Mouse (Mus musculus) urinary bladder, postnatal 25 days (tissue): ENCODE data around the gene Pax5.

Experiments used
- DNase-seq: peaks from one replicate; pipeline ENCODE4 v3.0.0; 2022; ENCODE audit warnings: low spot score

Pax5 gene

GRCm38 (mm10) chr4:44544495-44544894 is 165.8 kb downstream of the Pax5 start:
- no peak for DNase-seq

GRCm38 (mm10) chr4:44543880-44544279 is 166.4 kb downstream of the Pax5 start:
- DNase-seq: no peak

- DNase-seq: no peak
Measured at GRCm38 (mm10) chr4:44542101-44542500, 168.2 kb downstream of the Pax5 start.

- no peak for DNase-seq
Measured at GRCm38 (mm10) chr4:44538488-44538887, 171.8 kb downstream of the Pax5 start.

- no peak for DNase-seq
Measured at GRCm38 (mm10) chr4:44536794-44537193, 173.5 kb downstream of the Pax5 start.

- no peak for DNase-seq
Measured at GRCm38 (mm10) chr4:44535646-44536045, 174.6 kb downstream of the Pax5 start.

- no peak for DNase-seq
Measured at GRCm38 (mm10) chr4:44533286-44533685, 177.0 kb downstream of the Pax5 start.

GRCm38 (mm10) chr4:44532731-44533130 is 177.6 kb downstream of the Pax5 start:
- DNase-seq: no peak

- DNase-seq: no peak
Measured at GRCm38 (mm10) chr4:44525336-44525735, 185.0 kb downstream of the Pax5 start.

- no peak for DNase-seq
Measured at GRCm38 (mm10) chr4:44518923-44519322, 191.4 kb downstream of the Pax5 start.

GRCm38 (mm10) chr4:44513981-44514380 is 196.3 kb downstream of the Pax5 start:
- no peak for DNase-seq

GRCm38 (mm10) chr4:44511682-44512081 is 198.6 kb downstream of the Pax5 start:
- DNase-seq: peak; percentile 4

GRCm38 (mm10) chr4:44508386-44509226 is 201.7 kb downstream of the Pax5 start:
- DNase-seq: no peak

GRCm38 (mm10) chr4:44507861-44508260 is 202.4 kb downstream of the Pax5 start:
- DNase-seq: no peak

GRCm38 (mm10) chr4:44504998-44505397 is 205.3 kb downstream of the Pax5 start:
- DNase-seq: no peak

GRCm38 (mm10) chr4:44502196-44502867 is 208.0 kb downstream of the Pax5 start:
- DNase-seq: no peak

GRCm38 (mm10) chr4:44498156-44498555 is 212.1 kb downstream of the Pax5 start:
- DNase-seq: no peak

- DNase-seq: no peak
Measured at GRCm38 (mm10) chr4:44495836-44496235, 214.5 kb downstream of the Pax5 start.

GRCm38 (mm10) chr4:44493756-44494155 is 216.5 kb downstream of the Pax5 start:
- no peak for DNase-seq

GRCm38 (mm10) chr4:44490872-44491271 is 219.4 kb downstream of the Pax5 start:
- no peak for DNase-seq

GRCm38 (mm10) chr4:44488702-44489101 is 221.6 kb downstream of the Pax5 start:
- no peak for DNase-seq

- DNase-seq: no peak
Measured at GRCm38 (mm10) chr4:44488219-44488618, 222.1 kb downstream of the Pax5 start.

- no peak for DNase-seq
Measured at GRCm38 (mm10) chr4:44482851-44483250, 227.4 kb downstream of the Pax5 start.
